Comparison of ENCODE assay signal across 8 mouse cellular contexts in the genomic region with DNA sequence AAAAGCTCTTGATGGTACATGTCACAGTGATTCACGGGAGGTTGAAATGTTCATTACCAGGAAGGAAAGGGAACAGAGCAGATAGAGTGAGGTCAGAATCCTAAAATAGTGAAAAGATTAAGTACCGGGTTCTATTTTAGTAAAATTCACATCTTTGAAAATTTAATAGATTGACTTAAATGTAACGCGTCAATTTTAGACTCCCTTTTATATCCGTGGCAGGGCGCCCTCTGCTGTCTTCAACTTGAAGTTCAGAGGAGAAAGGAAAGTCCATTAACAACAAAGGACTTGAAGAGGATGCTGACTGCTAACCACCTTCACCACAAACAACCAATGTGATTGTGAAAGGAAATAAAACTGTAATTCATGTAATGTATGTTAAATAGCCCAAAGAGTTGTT. TPM values are rescaled to one million over a fixed set of nuclear protein-coding genes. Genes with fewer than 3 reads are reported as not detected.
DNase-seq lines count a peak whose midpoint lies in the region; ATAC-seq and TF ChIP-seq lines count a peak whose summit lies in the region.

No protein-coding gene starts in this region.

- no peak overlapping the region for H3K4me3 ChIP-seq in G1E (ENCODE audit: low read depth, low read length)

- H3K4me1 ChIP-seq in G1E (ENCODE audit: insufficient read depth, low read depth, low read length), result peaks cover 24% of the 10 kb centered on the region

- H3K27me3 ChIP-seq in G1E (ENCODE audit: insufficient read depth, low read length), result peaks cover 6% of the 10 kb centered on the region

- no peak for ATAC-seq in G1E (ENCODE audit: extremely low read depth, insufficient number of reproducible peaks, low FRiP score, poor library complexity, severe bottlenecking)
- ATAC-seq in monocyte, adult 5-6 weeks (replicated peaks; ENCODE audit: insufficient number of reproducible peaks, low FRiP score, low TSS enrichment, poor library complexity, severe bottlenecking), result peak; percentile 60; the same call in 1 of the 2 replicates

- H3K36me3 ChIP-seq in G1E (replicated peaks), result peaks cover 6% of the 10 kb centered on the region

- peak; percentile 27; the same call in 1 of the 2 replicates for TF ChIP-seq CTCF in G1E (IDR thresholded peaks at IDR 0.05; ENCODE audit: low read depth, low read length)

- DNase-seq in A20 (ENCODE audit: low read depth, low spot score) (peak; percentile 95), G1E (ENCODE audit: low spot score) (peak; percentile 50), liver (peak; percentile 77)
- DNase-seq in cerebellum, adult 8-10 months, result peak; percentile 81
- peak; percentile 73 to 76 for DNase-seq in frontal cortex, postnatal 25 days (ENCODE audit: low spot score in 2 of 2)
- peak; percentile 47 to 81 for DNase-seq in kidney, adult 8-10 months
- peak; percentile 72 for DNase-seq in thymus, postnatal 14 days

- no peaks in the 10 kb centered on the region for H3K9me3 ChIP-seq in G1E (replicated peaks)

RNA-seq across cellular contexts. Expression of gene Klhdc4, which starts 3.1 kb away (rescaled TPM):
- total RNA-seq in G1E (2014; fragmentation: Nextera tagmentation) (9.1 and 12.3 TPM in 2 replicates), G1E (2017) (15.4 and 15.9 TPM in 2 replicates)
- 44.5 and 47.8 TPM in 2 replicates for polyA plus RNA-seq in G1E (2012)
- 32.3 to 53.1 TPM (median 45.2 TPM) in 3 replicates for total RNA-seq in monocyte, adult 5-6 weeks (2017)
